Mouse (Mus musculus): ENCODE measurements around the gene Epha7. TPM values are rescaled to one million over a fixed set of nuclear protein-coding genes. Genes with fewer than 3 reads are reported as not detected.

Epha7 gene
- 27.6 and 29.2 TPM in 2 replicates for polyA plus RNA-seq (2015; fragmentation: Nextera tagmentation; extraction: Ambion mirVana)

DNA sequence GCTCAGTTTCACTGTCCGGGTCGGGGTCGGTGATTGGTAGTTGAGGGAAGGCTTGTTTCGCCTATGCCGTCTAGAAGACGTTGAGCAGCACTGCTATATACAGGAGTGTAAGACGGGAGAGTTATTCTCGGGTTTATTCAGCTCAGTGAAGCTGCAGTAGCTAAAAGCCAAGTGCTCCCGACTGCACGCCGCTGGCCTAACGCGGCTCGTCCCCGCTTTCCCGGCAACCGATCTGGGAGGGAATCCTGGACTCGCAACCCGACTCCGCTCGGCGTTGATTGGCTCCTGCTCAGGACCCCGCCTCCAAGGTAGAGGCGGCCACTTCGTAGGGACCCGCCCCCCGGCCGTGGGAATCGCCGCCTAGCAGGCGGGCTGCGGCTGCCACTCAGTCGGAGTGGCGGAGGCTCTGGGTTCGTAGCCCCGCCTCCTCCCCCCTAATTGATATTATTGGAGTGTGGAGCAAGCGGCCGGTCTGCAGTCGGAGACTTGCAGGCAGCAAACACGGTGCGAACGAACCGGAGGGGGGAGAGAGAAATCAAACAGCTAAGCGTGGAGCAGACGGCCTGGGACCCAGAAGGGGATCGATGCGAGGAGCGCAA, at the start of gene Epha7:
Gene Epha7, plus strand, starts transcription at position 441 of the 599 bp plus-strand sequence.
- ATAC-seq (replicated peaks; ENCODE audit: insufficient number of reproducible peaks, insufficient read depth, low FRiP score, low read depth), result peak; percentile 96
- no peaks in the 10 kb centered on the region for H3K4me1 ChIP-seq (replicated peaks)
- no peaks in the 10 kb centered on the region for H3K27me3 ChIP-seq
- under 1% methylated on average over 48 of the region's 48 CpGs for WGBS
- H3K36me3 ChIP-seq, result no peaks in the 10 kb centered on the region
- H3K27ac ChIP-seq, result peak within 1 kb of the TSS; percentile 98
- peak within 1 kb of the TSS; percentile 91 for H3K9ac ChIP-seq
- peak within 1 kb of the TSS; percentile 83 for H3K4me2 ChIP-seq
- H3K4me3 ChIP-seq, result peak within 1 kb of the TSS; percentile 68
- no peaks in the 10 kb centered on the region for H3K9me3 ChIP-seq (replicated peaks)

GRCm38 (mm10) chr4:28783961-28784360, 29.0 kb upstream of the Epha7 start:
- H3K9ac ChIP-seq, result no peak overlapping the region
- no peaks in the 10 kb centered on the region for H3K27me3 ChIP-seq
- H3K36me3 ChIP-seq, result no peaks in the 10 kb centered on the region
- H3K27ac ChIP-seq, result no peak overlapping the region
- H3K4me2 ChIP-seq, result no peak overlapping the region
- no peaks in the 10 kb centered on the region for H3K9me3 ChIP-seq (replicated peaks)
- ATAC-seq (replicated peaks; ENCODE audit: insufficient number of reproducible peaks, insufficient read depth, low FRiP score, low read depth), result no peak
- H3K4me1 ChIP-seq (replicated peaks), result no peaks in the 10 kb centered on the region
- H3K4me3 ChIP-seq, result no peak overlapping the region
- 35% methylated on average over 3 of the region's 3 CpGs for WGBS

DNA sequence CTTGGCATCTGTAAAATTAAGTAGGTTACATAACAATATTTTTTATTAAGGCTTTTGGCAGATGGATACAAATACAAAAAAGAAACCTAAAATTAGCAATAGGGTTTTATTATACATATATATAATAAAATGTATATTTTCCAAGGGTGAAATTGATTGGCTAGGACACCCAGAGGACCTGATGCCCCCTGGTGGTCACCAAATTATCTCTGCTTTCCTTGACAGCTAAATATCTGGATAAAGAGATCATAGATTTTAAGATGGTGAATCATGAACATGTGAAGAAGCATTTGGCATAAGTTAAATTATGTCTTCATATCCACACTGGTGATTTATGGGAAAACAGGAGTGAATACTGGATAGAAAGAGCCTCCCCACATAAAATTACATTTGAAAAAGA, 4.1 kb upstream of the Epha7 start:
- no peak for ATAC-seq (replicated peaks; ENCODE audit: insufficient number of reproducible peaks, insufficient read depth, low FRiP score, low read depth)
- Histone ChIP-seq H3K9me3 (replicated peaks) (no peaks in the 10 kb centered on the region), H3K27ac (no peak overlapping the region), H3K9ac (no peak overlapping the region), H3K4me2 (no peak overlapping the region), H3K36me3 (no peaks in the 10 kb centered on the region), H3K4me3 (no peak overlapping the region), H3K4me1 (replicated peaks) (no peaks in the 10 kb centered on the region), H3K27me3 (no peaks in the 10 kb centered on the region)

- Histone ChIP-seq H3K27me3 (no peaks in the 10 kb centered on the region), H3K4me3 (no peak overlapping the region), H3K27ac (no peak overlapping the region), H3K9ac (no peak overlapping the region), H3K4me2 (no peak overlapping the region), H3K9me3 (replicated peaks) (no peaks in the 10 kb centered on the region), H3K36me3 (no peaks in the 10 kb centered on the region), H3K4me1 (replicated peaks) (no peaks in the 10 kb centered on the region)
- ATAC-seq (replicated peaks; ENCODE audit: insufficient number of reproducible peaks, insufficient read depth, low FRiP score, low read depth), result no peak
- 75% methylated on average over 4 of the region's 4 CpGs for WGBS
Observed at GRCm38 (mm10) chr4:28809703-28810102, 3.2 kb upstream of the Epha7 start.

DNA sequence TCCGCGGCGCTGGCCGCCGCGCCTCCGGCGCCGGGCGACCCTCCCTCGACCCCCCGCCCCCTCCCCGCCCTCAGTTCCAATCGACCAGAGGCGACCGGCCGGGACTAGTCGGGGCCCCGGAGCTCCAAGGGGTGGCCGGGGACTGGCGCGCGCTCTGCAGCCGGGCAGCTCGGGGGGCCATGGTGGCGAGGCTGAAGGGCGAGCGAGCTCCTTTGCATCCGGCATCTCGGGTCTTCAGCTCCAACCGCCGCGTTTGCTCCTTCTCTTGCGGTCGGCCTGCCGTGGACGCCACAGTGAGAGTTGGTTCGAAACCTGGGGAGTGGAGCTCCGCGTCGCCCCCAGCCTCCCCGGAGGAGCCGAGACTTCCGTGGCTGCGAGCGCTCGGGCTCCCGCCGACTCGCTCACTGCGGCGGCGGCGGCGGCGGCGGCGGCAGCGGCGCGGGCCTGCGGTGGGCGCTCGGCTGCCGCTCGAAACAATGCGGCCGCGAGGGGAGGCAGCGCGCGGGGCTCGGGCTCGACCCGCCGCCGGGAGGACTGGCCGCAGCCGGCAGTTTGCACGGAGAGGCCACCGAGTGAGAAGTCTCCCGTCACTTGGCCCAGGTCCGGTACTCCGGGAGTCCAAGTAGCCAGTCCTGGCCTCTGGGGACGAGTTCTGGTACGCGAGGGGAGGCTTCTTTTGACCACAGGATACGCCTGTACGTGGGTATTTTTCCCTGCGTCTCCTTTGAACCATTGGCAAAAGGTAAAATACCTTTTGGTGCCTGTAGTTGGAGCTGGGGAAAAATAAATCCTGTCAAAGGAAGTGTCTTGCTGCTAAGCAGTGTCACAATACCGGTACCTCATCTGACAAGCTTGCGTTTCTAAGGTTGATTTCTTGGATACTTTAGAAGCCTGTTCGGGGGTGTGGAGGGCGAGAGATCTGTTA, 882 bp downstream of the Epha7 start:
- H3K27ac ChIP-seq, result peak overlapping the region; percentile 98
- H3K4me3 ChIP-seq, result peak overlapping the region; percentile 68
- no peaks in the 10 kb centered on the region for H3K36me3 ChIP-seq
- peak overlapping the region; percentile 83 for H3K4me2 ChIP-seq
- H3K9me3 ChIP-seq (replicated peaks), result no peaks in the 10 kb centered on the region
- no peaks in the 10 kb centered on the region for H3K27me3 ChIP-seq
- under 1% methylated on average over 91 of the region's 94 CpGs for WGBS
- H3K4me1 ChIP-seq (replicated peaks), result no peaks in the 10 kb centered on the region
- 0 out of 2 replicates have a peak, but pooled peaks have one; percentile 24 for ATAC-seq (replicated peaks; ENCODE audit: insufficient number of reproducible peaks, insufficient read depth, low FRiP score, low read depth)
- H3K9ac ChIP-seq, result peak overlapping the region; percentile 91

- Histone ChIP-seq H3K27ac (peak overlapping the region; percentile 98), H3K9ac (peak overlapping the region; percentile 91), H3K4me1 (replicated peaks) (no peaks in the 10 kb centered on the region), H3K36me3 (no peaks in the 10 kb centered on the region), H3K4me3 (peak overlapping the region; percentile 68), H3K4me2 (peak overlapping the region; percentile 83), H3K27me3 (no peaks in the 10 kb centered on the region), H3K9me3 (replicated peaks) (no peaks in the 10 kb centered on the region)
- 1% methylated on average over 8 of the region's 8 CpGs for WGBS
- ATAC-seq (replicated peaks; ENCODE audit: insufficient number of reproducible peaks, insufficient read depth, low FRiP score, low read depth), result no peak
Observed at GRCm38 (mm10) chr4:28814476-28814815, 1.5 kb downstream of the Epha7 start.

GRCm38 (mm10) chr4:28814816-28815620, 2.1 kb downstream of the Epha7 start:
- WGBS, result under 1% methylated on average over 72 of the region's 72 CpGs

DNA sequence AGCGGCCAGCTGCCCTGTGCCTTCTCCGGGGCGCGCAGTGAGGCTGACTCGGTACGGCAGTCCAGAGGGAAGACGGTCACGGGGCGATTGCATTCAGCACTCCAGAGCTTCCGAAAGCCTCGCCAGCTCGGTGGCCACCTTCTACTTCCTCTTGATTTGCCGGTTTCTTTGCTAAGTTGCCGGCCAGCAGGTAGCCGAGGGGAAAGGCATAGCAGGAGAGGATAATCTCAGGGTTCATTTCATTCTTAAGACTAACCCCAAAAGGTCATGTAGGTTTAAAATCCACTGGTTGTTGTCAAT, 2.6 kb downstream of the Epha7 start:
- Histone ChIP-seq H3K9ac (peak overlapping the region; percentile 91), H3K27ac (peak overlapping the region; percentile 98), H3K36me3 (no peaks in the 10 kb centered on the region), H3K4me3 (peak overlapping the region; percentile 68), H3K27me3 (no peaks in the 10 kb centered on the region), H3K4me2 (peak overlapping the region; percentile 83), H3K4me1 (replicated peaks) (no peaks in the 10 kb centered on the region), H3K9me3 (replicated peaks) (no peaks in the 10 kb centered on the region)
- WGBS, result under 1% methylated on average over 15 of the region's 15 CpGs
- no peak for ATAC-seq (replicated peaks; ENCODE audit: insufficient number of reproducible peaks, insufficient read depth, low FRiP score, low read depth)

More at GRCm38 (mm10) chr4:28814816-28815620, 2.1 kb downstream of the Epha7 start:
- no peaks in the 10 kb centered on the region for H3K9me3 ChIP-seq (replicated peaks)
- H3K36me3 ChIP-seq, result no peaks in the 10 kb centered on the region
- peak; percentile 38 for ATAC-seq (replicated peaks; ENCODE audit: insufficient number of reproducible peaks, insufficient read depth, low FRiP score, low read depth)
- H3K27ac ChIP-seq, result peak overlapping the region; percentile 98
- no peaks in the 10 kb centered on the region for H3K4me1 ChIP-seq (replicated peaks)
- H3K9ac ChIP-seq, result peak overlapping the region; percentile 91
- peak overlapping the region; percentile 83 for H3K4me2 ChIP-seq
- peak overlapping the region; percentile 68 for H3K4me3 ChIP-seq
- no peaks in the 10 kb centered on the region for H3K27me3 ChIP-seq

- Histone ChIP-seq H3K4me2 (no peak overlapping the region), H3K4me1 (replicated peaks) (peaks cover 10% of the 10 kb centered on the region), H3K36me3 (no peaks in the 10 kb centered on the region; the same call in 1 of the 2 replicates), H3K9me3 (replicated peaks) (no peaks in the 10 kb centered on the region), H3K27me3 (no peaks in the 10 kb centered on the region), H3K9ac (no peak overlapping the region), H3K4me3 (no peak overlapping the region), H3K27ac (no peak overlapping the region; the same call in 1 of the 2 replicates)
- WGBS, result 31% methylated on average over 1 of the region's 1 CpGs
- ATAC-seq (replicated peaks; ENCODE audit: insufficient number of reproducible peaks, insufficient read depth, low FRiP score, low read depth), result no peak
Observed at GRCm38 (mm10) chr4:28823616-28824015, 10.7 kb downstream of the Epha7 start.

DNA sequence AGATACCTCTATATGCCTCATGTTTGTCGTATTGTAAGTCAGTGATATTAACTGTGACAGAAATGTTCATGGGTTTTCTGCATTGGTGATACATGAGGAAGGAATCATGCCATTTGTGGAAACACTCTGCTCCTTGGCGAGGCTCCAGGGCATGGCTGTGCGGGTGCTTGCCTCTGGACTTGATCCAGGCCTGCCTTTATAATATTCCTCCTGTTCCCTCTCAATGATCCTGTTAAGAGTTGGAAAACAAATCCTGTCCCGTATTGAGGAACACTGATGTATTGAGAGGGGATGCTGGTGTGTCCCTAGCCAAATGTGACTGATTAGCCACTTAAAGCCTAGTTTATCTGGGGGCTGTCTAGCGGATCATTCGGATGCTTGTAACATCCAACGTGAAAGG, 11.7 kb downstream of the Epha7 start:
- peaks cover 10% of the 10 kb centered on the region for H3K4me1 ChIP-seq (replicated peaks)
- 30% methylated on average over 7 of the region's 7 CpGs for WGBS
- H3K27me3 ChIP-seq, result no peaks in the 10 kb centered on the region
- H3K36me3 ChIP-seq, result no peaks in the 10 kb centered on the region; the same call in 1 of the 2 replicates
- no peak overlapping the region for H3K9ac ChIP-seq
- H3K4me3 ChIP-seq, result no peak overlapping the region
- H3K9me3 ChIP-seq (replicated peaks), result no peaks in the 10 kb centered on the region
- H3K27ac ChIP-seq, result peak overlapping the region; percentile 67
- peak overlapping the region; percentile 34; the same call in 1 of the 2 replicates for H3K4me2 ChIP-seq
- no peak for ATAC-seq (replicated peaks; ENCODE audit: insufficient number of reproducible peaks, insufficient read depth, low FRiP score, low read depth)

GRCm38 (mm10) chr4:28837669-28838068, 24.7 kb downstream of the Epha7 start:
- Histone ChIP-seq H3K4me3 (no peak overlapping the region), H3K9me3 (replicated peaks) (no peaks in the 10 kb centered on the region), H3K9ac (no peak overlapping the region), H3K4me1 (replicated peaks) (0 out of 2 replicates have a peak, but pooled peaks cover 2% of the 10 kb centered on the region), H3K27me3 (no peaks in the 10 kb centered on the region), H3K4me2 (no peak overlapping the region), H3K27ac (no peak overlapping the region), H3K36me3 (no peaks in the 10 kb centered on the region)
- no peak for ATAC-seq (replicated peaks; ENCODE audit: insufficient number of reproducible peaks, insufficient read depth, low FRiP score, low read depth)
- WGBS, result 80% methylated on average over 3 of the region's 3 CpGs
